Mouse (Mus musculus): ENCODE measurements around the gene Coro7. TPM values are rescaled to one million over a fixed set of nuclear protein-coding genes. Genes with fewer than 3 reads are reported as not detected.

Coro7 gene
- total and polyA plus RNA-seq, 2 experiments from 2014 or later: 9.9 to 17.8 TPM

GRCm38 (mm10) chr16:4611676-4612075 is 67.9 kb downstream of the Coro7 start:
- 0 out of 2 replicates have a peak, but pooled peaks have one; percentile 0 for TF ChIP-seq CTCF (IDR thresholded peaks at IDR 0.05; ENCODE audit: low read depth)
- no peak for TF ChIP-seq EP300 (IDR thresholded peaks at IDR 0.05; ENCODE audit: low read depth)
- 88% methylated on average over 7 of the region's 7 CpGs for WGBS

GRCm38 (mm10) chr16:4611193-4611592 is 68.4 kb downstream of the Coro7 start:
- no peak for TF ChIP-seq EP300 (IDR thresholded peaks at IDR 0.05; ENCODE audit: low read depth)
- TF ChIP-seq CTCF (IDR thresholded peaks at IDR 0.05; ENCODE audit: low read depth): no peak
- H3K27ac ChIP-seq (ENCODE audit: low read depth): no peak overlapping the region
- peaks cover 68% of the 10 kb centered on the region for H3K36me3 ChIP-seq (replicated peaks; ENCODE audit: control insufficient read depth, insufficient read depth, low read length)
- H3K9me3 ChIP-seq (replicated peaks; ENCODE audit: control insufficient read depth, low read length): no peaks in the 10 kb centered on the region
- WGBS: 83% methylated on average over 5 of the region's 5 CpGs
- no peak for ATAC-seq (ENCODE audit: insufficient read depth, low read depth)
- no peaks in the 10 kb centered on the region for H3K27me3 ChIP-seq (ENCODE audit: control insufficient read depth, insufficient read depth, low read length)
- H3K9ac ChIP-seq (replicated peaks; ENCODE audit: low read depth, low read length): no peak overlapping the region
- DNase-seq (ENCODE audit: low spot score): no peak
- H3K4me2 ChIP-seq (ENCODE audit: low read depth, low read length): no peak overlapping the region
- no peak overlapping the region for H3K4me3 ChIP-seq (ENCODE audit: low read depth, low read length)
- H3K4me1 ChIP-seq (ENCODE audit: control insufficient read depth, insufficient read depth): peaks cover 16% of the 10 kb centered on the region

More at GRCm38 (mm10) chr16:4611676-4612075, 67.9 kb downstream of the Coro7 start:
- ATAC-seq (ENCODE audit: insufficient read depth, low read depth) (no peak), DNase-seq (ENCODE audit: low spot score) (no peak)
- Histone ChIP-seq H3K9me3 (replicated peaks; ENCODE audit: control insufficient read depth, low read length) (no peaks in the 10 kb centered on the region), H3K4me1 (ENCODE audit: control insufficient read depth, insufficient read depth) (peaks cover 11% of the 10 kb centered on the region), H3K4me3 (ENCODE audit: low read depth, low read length) (no peak overlapping the region), H3K9ac (replicated peaks; ENCODE audit: low read depth, low read length) (no peak overlapping the region), H3K36me3 (replicated peaks; ENCODE audit: control insufficient read depth, insufficient read depth, low read length) (peaks cover 72% of the 10 kb centered on the region), H3K27me3 (ENCODE audit: control insufficient read depth, insufficient read depth, low read length) (no peaks in the 10 kb centered on the region), H3K27ac (ENCODE audit: low read depth) (no peak overlapping the region), H3K4me2 (ENCODE audit: low read depth, low read length) (no peak overlapping the region)

GRCm38 (mm10) chr16:4608532-4609059 is 71.0 kb downstream of the Coro7 start:
- DNase-seq (ENCODE audit: low spot score): no peak
- peaks cover 42% of the 10 kb centered on the region for H3K36me3 ChIP-seq (replicated peaks; ENCODE audit: control insufficient read depth, insufficient read depth, low read length)
- no peaks in the 10 kb centered on the region for H3K27me3 ChIP-seq (ENCODE audit: control insufficient read depth, insufficient read depth, low read length)
- TF ChIP-seq EP300 (IDR thresholded peaks at IDR 0.05; ENCODE audit: low read depth) (no peak), CTCF (IDR thresholded peaks at IDR 0.05; ENCODE audit: low read depth) (no peak)
- no peak for ATAC-seq (ENCODE audit: insufficient read depth, low read depth)
- no peak overlapping the region for H3K4me3 ChIP-seq (ENCODE audit: low read depth, low read length)
- H3K27ac ChIP-seq (ENCODE audit: low read depth): no peak overlapping the region
- H3K4me2 ChIP-seq (ENCODE audit: low read depth, low read length): no peak overlapping the region
- H3K4me1 ChIP-seq (ENCODE audit: control insufficient read depth, insufficient read depth): peaks cover 38% of the 10 kb centered on the region
- no peak overlapping the region for H3K9ac ChIP-seq (replicated peaks; ENCODE audit: low read depth, low read length)
- H3K9me3 ChIP-seq (replicated peaks; ENCODE audit: control insufficient read depth, low read length): no peaks in the 10 kb centered on the region
- 84% methylated on average over 19 of the region's 19 CpGs for WGBS

GRCm38 (mm10) chr16:4607818-4608531 is 71.6 kb downstream of the Coro7 start:
- Histone ChIP-seq H3K27me3 (ENCODE audit: control insufficient read depth, insufficient read depth, low read length) (no peaks in the 10 kb centered on the region), H3K9me3 (replicated peaks; ENCODE audit: control insufficient read depth, low read length) (no peaks in the 10 kb centered on the region), H3K9ac (replicated peaks; ENCODE audit: low read depth, low read length) (no peak overlapping the region), H3K4me2 (ENCODE audit: low read depth, low read length) (no peak overlapping the region), H3K4me1 (ENCODE audit: control insufficient read depth, insufficient read depth) (peaks cover 44% of the 10 kb centered on the region), H3K4me3 (ENCODE audit: low read depth, low read length) (no peak overlapping the region), H3K36me3 (replicated peaks; ENCODE audit: control insufficient read depth, insufficient read depth, low read length) (peaks cover 35% of the 10 kb centered on the region), H3K27ac (ENCODE audit: low read depth) (no peak overlapping the region)
- ATAC-seq (ENCODE audit: insufficient read depth, low read depth) (peak; percentile 23; the same call in 1 of the 2 replicates), DNase-seq (ENCODE audit: low spot score) (peak; percentile 78)
- WGBS: 36% methylated on average over 9 of the region's 9 CpGs
- TF ChIP-seq EP300 (IDR thresholded peaks at IDR 0.05; ENCODE audit: low read depth) (no peak), CTCF (IDR thresholded peaks at IDR 0.05; ENCODE audit: low read depth) (peak; percentile 94)

- Histone ChIP-seq H3K4me1 (ENCODE audit: control insufficient read depth, insufficient read depth) (peaks cover 57% of the 10 kb centered on the region), H3K9me3 (replicated peaks; ENCODE audit: control insufficient read depth, low read length) (no peaks in the 10 kb centered on the region), H3K27me3 (ENCODE audit: control insufficient read depth, insufficient read depth, low read length) (no peaks in the 10 kb centered on the region), H3K4me3 (ENCODE audit: low read depth, low read length) (no peak overlapping the region), H3K27ac (ENCODE audit: low read depth) (peak overlapping the region; percentile 43), H3K9ac (replicated peaks; ENCODE audit: low read depth, low read length) (0 out of 2 replicates have a peak overlapping the region, but pooled peaks have one; percentile 1), H3K36me3 (replicated peaks; ENCODE audit: control insufficient read depth, insufficient read depth, low read length) (peaks cover 22% of the 10 kb centered on the region), H3K4me2 (ENCODE audit: low read depth, low read length) (peak overlapping the region; percentile 6; the same call in 1 of the 2 replicates)
- DNase-seq (ENCODE audit: low spot score) (no peak), ATAC-seq (ENCODE audit: insufficient read depth, low read depth) (peak; percentile 48; the same call in 1 of the 2 replicates)
- TF ChIP-seq EP300 (IDR thresholded peaks at IDR 0.05; ENCODE audit: low read depth) (no peak), CTCF (IDR thresholded peaks at IDR 0.05; ENCODE audit: low read depth) (peak; percentile 70)
- 18% methylated on average over 5 of the region's 5 CpGs for WGBS
These were observed 73.0 kb downstream of the Coro7 start for GRCm38 (mm10) chr16:4606431-4607084.
